Mouse (Mus musculus): ENCODE data around the gene A4galt.

The A4galt gene

DNA sequence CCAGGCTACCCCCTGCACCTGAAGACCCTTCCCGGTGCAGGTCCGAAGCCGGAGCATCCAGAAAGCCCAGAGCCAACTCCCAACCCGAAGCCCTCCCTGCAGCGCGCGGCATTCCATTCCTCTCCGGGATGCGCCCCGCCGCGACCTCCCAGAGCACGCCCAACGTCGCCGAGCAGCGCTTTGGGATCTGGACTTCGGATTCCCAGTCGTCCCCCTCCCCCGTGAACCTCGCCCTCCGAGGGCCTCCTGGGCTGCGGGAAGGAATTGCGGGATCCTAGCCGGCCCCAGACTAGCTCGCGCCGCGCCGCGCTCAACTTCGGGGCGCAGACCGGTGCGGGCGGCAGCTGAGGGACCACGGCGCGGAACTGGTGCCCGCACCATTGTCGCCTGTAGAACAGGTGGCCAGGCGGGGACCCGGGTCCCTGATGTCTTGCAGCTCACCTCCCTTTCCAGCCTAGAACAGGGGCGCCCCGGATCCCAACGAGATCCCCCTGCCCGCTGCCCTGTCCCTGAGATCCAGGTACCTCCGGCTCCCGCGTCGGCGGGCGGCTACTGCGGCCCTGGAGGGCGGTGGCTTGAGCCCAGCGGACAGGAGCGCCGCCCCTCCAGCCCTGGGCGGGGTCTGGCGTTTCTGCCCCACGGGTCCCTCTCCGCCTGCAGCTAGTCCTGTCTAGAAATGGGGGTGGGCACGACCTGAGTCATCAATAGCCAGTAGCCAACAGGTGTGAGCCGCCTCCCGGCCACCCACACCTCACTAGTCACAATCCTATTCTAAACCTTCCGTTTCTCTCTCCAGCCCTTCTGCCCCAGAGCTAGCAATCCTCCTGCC, at the start of gene A4galt:
TSS of gene A4galt (minus strand) at position 599 of the 829 bp plus-strand sequence.
- H3K27me3 ChIP-seq (ENCODE audit: insufficient read depth, low read length): no peaks in the 10 kb centered on the region

DNA sequence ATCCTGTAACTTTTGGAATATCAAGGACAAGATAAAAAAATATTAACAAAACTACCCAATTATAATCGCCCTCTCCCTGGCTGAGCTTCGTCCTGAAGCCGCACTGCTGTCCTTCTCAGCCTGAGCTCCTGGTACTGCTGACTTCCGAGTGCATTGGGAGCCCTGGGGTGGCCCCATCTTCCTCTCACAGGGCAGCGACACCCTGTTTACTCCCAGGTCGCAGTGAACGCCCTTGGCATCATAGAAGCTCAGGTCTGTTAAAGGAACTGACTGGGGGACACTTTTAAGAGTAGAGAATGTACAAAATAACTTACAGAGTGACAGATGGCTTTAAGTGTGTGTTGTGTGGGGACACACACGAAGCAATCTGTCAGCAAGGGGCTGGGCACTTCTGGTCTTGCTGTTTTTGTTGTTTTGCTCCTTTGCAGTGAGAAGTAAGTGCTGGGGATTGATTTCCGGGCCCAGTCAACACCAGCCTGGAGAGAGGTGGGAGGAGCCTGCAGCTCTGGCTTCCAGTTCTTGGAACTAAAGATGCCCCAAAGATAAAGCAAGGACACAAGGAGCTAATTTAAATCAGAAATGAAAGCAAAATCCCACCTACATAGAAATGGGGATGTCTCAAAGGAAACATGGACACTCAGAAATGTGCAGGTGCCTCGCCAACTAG, 48.5 kb upstream of the A4galt start:
- TF ChIP-seq NANOG (IDR thresholded peaks at IDR 0.05; ENCODE audit: borderline replicate concordance, low read length) (no peak), CTCF (conservative IDR thresholded peaks at IDR 0.05; ENCODE audit: low read length) (no peak), POU5F1 (IDR thresholded peaks at IDR 0.05; ENCODE audit: borderline replicate concordance, low read length) (no peak)
- H3K36me3 ChIP-seq (ENCODE audit: insufficient read depth, low read length): no peaks in the 10 kb centered on the region

More for the DNA sequence above, at the start of gene A4galt:
- no peak for TF ChIP-seq NANOG (IDR thresholded peaks at IDR 0.05; ENCODE audit: borderline replicate concordance, low read length)
- TF ChIP-seq POU5F1 (IDR thresholded peaks at IDR 0.05; ENCODE audit: borderline replicate concordance, low read length): no peak
- no peak for TF ChIP-seq CTCF (conservative IDR thresholded peaks at IDR 0.05; ENCODE audit: low read length)
- peak within 1 kb of the TSS; percentile 96 for H3K4me3 ChIP-seq (replicated peaks; ENCODE audit: low read length)
- peaks cover 83% of the 10 kb centered on the region for H3K4me1 ChIP-seq (replicated peaks; ENCODE audit: low read depth, low read length)
- no peaks in the 10 kb centered on the region for H3K36me3 ChIP-seq (ENCODE audit: insufficient read depth, low read length)
- peaks cover 5% of the 10 kb centered on the region; the same call in 1 of the 2 replicates for H3K9me3 ChIP-seq (ENCODE audit: low read length)

DNA sequence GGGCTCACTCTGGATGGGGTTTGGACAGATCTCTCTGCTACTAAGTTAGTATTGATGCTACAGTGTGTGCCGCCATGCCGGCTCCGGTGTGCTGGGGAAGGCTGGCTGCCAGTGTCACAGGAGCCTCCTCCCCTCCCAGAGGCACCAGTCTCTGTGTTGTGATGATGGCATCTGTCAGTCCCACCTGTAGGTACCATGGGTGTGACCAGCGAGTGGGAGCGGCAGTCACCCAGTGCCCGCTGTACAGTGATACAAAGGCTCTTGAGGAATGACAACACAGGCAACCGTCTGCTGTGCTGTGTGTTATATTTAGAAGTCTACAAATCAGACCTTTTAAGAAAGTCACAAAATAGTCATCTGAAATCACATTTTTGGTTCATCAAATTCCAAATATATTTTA, 47.9 kb upstream of the A4galt start:
- peaks cover 77% of the 10 kb centered on the region for H3K4me1 ChIP-seq (replicated peaks; ENCODE audit: low read depth, low read length)
- no peaks in the 10 kb centered on the region for H3K27me3 ChIP-seq (ENCODE audit: insufficient read depth, low read length)
- no peaks in the 10 kb centered on the region for H3K36me3 ChIP-seq (ENCODE audit: insufficient read depth, low read length)
- H3K9me3 ChIP-seq (ENCODE audit: low read length): no peaks in the 10 kb centered on the region
- H3K4me3 ChIP-seq (replicated peaks; ENCODE audit: low read length): no peak overlapping the region
- TF ChIP-seq NANOG (IDR thresholded peaks at IDR 0.05; ENCODE audit: borderline replicate concordance, low read length) (no peak), POU5F1 (IDR thresholded peaks at IDR 0.05; ENCODE audit: borderline replicate concordance, low read length) (no peak), CTCF (conservative IDR thresholded peaks at IDR 0.05; ENCODE audit: low read length) (no peak)

More for the DNA sequence above, 48.5 kb upstream of the A4galt start:
- no peaks in the 10 kb centered on the region for H3K9me3 ChIP-seq (ENCODE audit: low read length)
- peaks cover 81% of the 10 kb centered on the region for H3K4me1 ChIP-seq (replicated peaks; ENCODE audit: low read depth, low read length)
- H3K27me3 ChIP-seq (ENCODE audit: insufficient read depth, low read length): no peaks in the 10 kb centered on the region
- peak overlapping the region; percentile 32; the same call in 1 of the 2 replicates for H3K4me3 ChIP-seq (replicated peaks; ENCODE audit: low read length)

DNA sequence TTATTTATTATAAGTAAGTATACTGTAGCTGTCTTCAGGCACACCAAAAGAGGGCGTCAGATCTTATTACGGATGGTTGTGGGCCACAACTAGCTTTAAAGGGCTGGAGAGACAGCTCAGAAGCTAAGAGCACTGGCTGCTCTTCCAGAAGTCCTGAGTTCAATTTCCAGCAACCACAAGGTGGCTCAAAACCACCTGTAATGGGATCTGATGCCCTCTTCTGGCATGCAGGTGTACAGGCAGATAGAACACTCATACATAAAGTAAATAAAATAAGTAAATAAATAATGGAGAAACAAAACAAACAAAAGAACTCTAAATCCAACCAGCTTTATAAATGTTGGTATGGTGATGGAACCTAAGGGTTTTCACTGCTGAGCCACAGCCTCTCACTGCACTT, 47.2 kb upstream of the A4galt start:
- Histone ChIP-seq H3K9me3 (ENCODE audit: low read length) (no peaks in the 10 kb centered on the region), H3K27me3 (ENCODE audit: insufficient read depth, low read length) (no peaks in the 10 kb centered on the region), H3K4me3 (replicated peaks; ENCODE audit: low read length) (no peak overlapping the region), H3K4me1 (replicated peaks; ENCODE audit: low read depth, low read length) (peaks cover 71% of the 10 kb centered on the region), H3K36me3 (ENCODE audit: insufficient read depth, low read length) (no peaks in the 10 kb centered on the region)
- TF ChIP-seq CTCF (conservative IDR thresholded peaks at IDR 0.05; ENCODE audit: low read length) (no peak; the same call in 1 of the 2 replicates), NANOG (IDR thresholded peaks at IDR 0.05; ENCODE audit: borderline replicate concordance, low read length) (no peak), POU5F1 (IDR thresholded peaks at IDR 0.05; ENCODE audit: borderline replicate concordance, low read length) (no peak)

DNA sequence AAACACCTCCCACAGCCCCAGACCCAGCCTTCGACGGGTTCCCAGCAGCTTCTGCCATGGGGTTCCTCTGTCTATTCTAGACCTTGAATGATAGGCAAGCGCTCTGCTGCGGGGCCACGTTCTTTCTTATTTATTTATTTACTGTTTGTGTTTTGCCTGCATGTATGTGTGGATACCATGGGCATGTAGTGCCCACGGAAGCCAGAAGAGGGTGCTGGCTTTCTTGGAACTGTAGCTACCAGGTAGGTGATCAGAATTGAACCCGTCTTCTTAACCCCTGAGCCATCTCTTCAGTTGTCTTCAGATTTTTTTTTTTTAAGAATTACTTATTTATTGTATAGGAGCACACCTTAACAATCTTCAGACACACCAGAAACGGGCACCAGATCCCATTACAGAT, 46.7 kb upstream of the A4galt start:
- Histone ChIP-seq H3K9me3 (ENCODE audit: low read length) (no peaks in the 10 kb centered on the region), H3K36me3 (ENCODE audit: insufficient read depth, low read length) (no peaks in the 10 kb centered on the region), H3K4me1 (replicated peaks; ENCODE audit: low read depth, low read length) (peaks cover 66% of the 10 kb centered on the region), H3K4me3 (replicated peaks; ENCODE audit: low read length) (no peak overlapping the region), H3K27me3 (ENCODE audit: insufficient read depth, low read length) (no peaks in the 10 kb centered on the region)
- TF ChIP-seq NANOG (IDR thresholded peaks at IDR 0.05; ENCODE audit: borderline replicate concordance, low read length): no peak
- peak; percentile 52 for TF ChIP-seq CTCF (conservative IDR thresholded peaks at IDR 0.05; ENCODE audit: low read length)

DNA sequence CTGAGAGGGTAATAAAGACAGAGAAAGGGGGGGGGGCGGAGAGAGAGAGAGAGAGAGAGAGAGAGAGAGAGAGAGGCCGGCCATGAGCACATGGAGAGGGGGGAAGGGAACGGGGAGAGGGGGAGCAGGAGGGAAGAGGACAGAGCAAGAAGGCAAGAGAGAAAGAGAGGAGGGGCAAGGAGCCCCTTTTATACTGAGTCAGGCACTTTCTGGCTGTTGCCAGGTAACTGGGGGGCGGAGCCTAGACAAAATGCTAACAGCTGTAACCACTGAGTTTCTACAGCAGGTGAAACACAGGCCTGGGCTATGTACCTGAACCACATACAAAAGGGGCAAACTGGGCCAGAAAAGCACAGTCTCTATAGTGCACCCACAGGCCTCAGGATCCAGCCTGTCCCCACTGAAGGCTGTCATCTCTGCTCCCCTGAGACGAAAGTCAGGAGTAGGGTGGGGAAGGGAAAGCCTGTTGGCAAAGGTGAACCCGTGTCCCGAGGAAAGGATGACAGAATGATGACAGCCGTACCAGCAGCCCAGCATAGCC, 45.3 kb upstream of the A4galt start:
- H3K9me3 ChIP-seq (ENCODE audit: low read length): no peaks in the 10 kb centered on the region
- peaks cover 59% of the 10 kb centered on the region for H3K4me1 ChIP-seq (replicated peaks; ENCODE audit: low read depth, low read length)
- H3K27me3 ChIP-seq (ENCODE audit: insufficient read depth, low read length): no peaks in the 10 kb centered on the region
- no peak for TF ChIP-seq NANOG (IDR thresholded peaks at IDR 0.05; ENCODE audit: borderline replicate concordance, low read length)
- TF ChIP-seq POU5F1 (IDR thresholded peaks at IDR 0.05; ENCODE audit: borderline replicate concordance, low read length): no peak
- no peak for TF ChIP-seq CTCF (conservative IDR thresholded peaks at IDR 0.05; ENCODE audit: low read length)
- H3K4me3 ChIP-seq (replicated peaks; ENCODE audit: low read length): no peak overlapping the region
- no peaks in the 10 kb centered on the region for H3K36me3 ChIP-seq (ENCODE audit: insufficient read depth, low read length)

DNA sequence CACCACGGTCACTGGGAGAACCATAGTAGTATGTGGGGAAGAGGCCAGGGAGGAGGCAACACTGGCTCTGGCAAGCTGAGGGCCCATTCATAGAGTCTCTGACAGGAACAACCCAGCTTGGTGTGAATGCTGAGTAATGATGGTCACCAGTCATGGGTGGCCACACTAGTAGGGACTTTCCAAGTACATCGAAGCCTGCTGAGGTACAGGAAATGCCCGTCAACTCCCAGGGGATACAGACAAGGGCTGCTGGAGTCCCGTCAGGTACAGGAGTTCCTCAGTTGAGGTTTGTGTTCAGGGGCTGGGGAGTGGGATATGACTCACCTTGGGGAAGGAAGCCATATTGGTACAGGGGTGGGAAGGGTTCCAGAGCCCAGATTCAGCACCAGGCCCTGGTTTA, 44.5 kb upstream of the A4galt start:
- H3K36me3 ChIP-seq (ENCODE audit: insufficient read depth, low read length): no peaks in the 10 kb centered on the region
- H3K4me1 ChIP-seq (replicated peaks; ENCODE audit: low read depth, low read length): peaks cover 54% of the 10 kb centered on the region
- TF ChIP-seq POU5F1 (IDR thresholded peaks at IDR 0.05; ENCODE audit: borderline replicate concordance, low read length) (no peak), CTCF (conservative IDR thresholded peaks at IDR 0.05; ENCODE audit: low read length) (no peak), NANOG (IDR thresholded peaks at IDR 0.05; ENCODE audit: borderline replicate concordance, low read length) (no peak)
- no peaks in the 10 kb centered on the region; the same call in 1 of the 2 replicates for H3K27me3 ChIP-seq (ENCODE audit: insufficient read depth, low read length)
- H3K4me3 ChIP-seq (replicated peaks; ENCODE audit: low read length): no peak overlapping the region
- no peaks in the 10 kb centered on the region for H3K9me3 ChIP-seq (ENCODE audit: low read length)

DNA sequence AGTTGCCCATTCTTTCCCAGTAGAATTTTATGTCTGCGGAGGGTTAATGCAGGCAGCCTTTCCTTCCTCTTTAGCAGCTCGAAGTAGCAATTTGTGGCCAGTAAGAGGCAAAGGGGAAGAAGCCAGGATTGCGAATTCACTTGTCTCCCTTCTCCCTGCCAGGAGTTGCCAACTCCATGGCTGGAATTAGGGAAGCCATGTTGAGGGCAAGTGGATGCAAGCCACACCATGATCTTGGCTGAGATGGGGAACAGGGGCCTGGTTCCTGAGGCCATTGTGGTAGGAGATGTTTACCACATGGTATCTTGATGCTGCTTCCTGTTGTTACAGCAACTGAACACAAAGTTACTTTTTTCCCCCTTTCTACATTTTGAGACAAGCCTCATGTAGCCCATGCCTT, 43.4 kb upstream of the A4galt start:
- Histone ChIP-seq H3K4me1 (replicated peaks; ENCODE audit: low read depth, low read length) (peaks cover 43% of the 10 kb centered on the region), H3K9me3 (ENCODE audit: low read length) (no peaks in the 10 kb centered on the region), H3K36me3 (ENCODE audit: insufficient read depth, low read length) (no peaks in the 10 kb centered on the region), H3K27me3 (ENCODE audit: insufficient read depth, low read length) (no peaks in the 10 kb centered on the region; the same call in 1 of the 2 replicates), H3K4me3 (replicated peaks; ENCODE audit: low read length) (no peak overlapping the region)
- TF ChIP-seq CTCF (conservative IDR thresholded peaks at IDR 0.05; ENCODE audit: low read length) (no peak), NANOG (IDR thresholded peaks at IDR 0.05; ENCODE audit: borderline replicate concordance, low read length) (no peak), POU5F1 (IDR thresholded peaks at IDR 0.05; ENCODE audit: borderline replicate concordance, low read length) (no peak)

Measured in E14TG2a.4 (cell line).